Mouse (Mus musculus): ENCODE results near the gene Chrna5. TPM values are rescaled to one million over a fixed set of nuclear protein-coding genes. Genes with fewer than 3 reads are reported as not detected.
"Not testable (repeated sequence)": the region's sequence is repeated elsewhere in the genome, so short reads cannot be mapped to it uniquely, and the experiment has no call there.

The Chrna5 gene
- not detected in 2 replicates for polyA plus RNA-seq (2015; fragmentation: Nextera tagmentation; extraction: Ambion mirVana)

DNA sequence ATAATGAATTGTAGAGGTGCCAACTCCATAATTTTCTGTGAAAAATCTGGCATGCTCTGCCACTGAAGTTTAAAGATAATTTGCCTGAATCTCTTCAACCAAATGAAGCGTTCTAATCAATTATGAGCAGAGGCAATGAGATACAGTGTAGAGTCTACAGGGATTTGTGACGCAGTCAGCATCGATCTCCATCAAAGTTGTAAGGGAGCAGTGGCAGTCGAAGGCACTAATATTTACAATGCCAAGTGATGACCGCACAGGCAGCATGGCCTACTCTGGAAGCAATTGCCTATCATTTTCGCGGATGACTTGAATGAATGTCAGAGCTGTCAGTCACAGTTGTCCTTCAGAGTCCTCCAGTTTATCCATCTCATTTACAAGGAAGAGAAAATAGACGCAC is at the start of gene Chrna5:
TSS of gene Chrna5 (plus strand) at position 207 of the 400 bp plus-strand sequence.
- no peaks in the 10 kb centered on the region for H3K36me3 ChIP-seq (ENCODE audit: control insufficient read depth, insufficient read depth)
- peaks cover 35% of the 10 kb centered on the region for H3K27me3 ChIP-seq (ENCODE audit: control insufficient read depth, insufficient read depth, low read depth, low read length)
- no peak within 1 kb of the TSS for H3K9ac ChIP-seq (ENCODE audit: low read depth, low read length)
- H3K4me3 ChIP-seq (ENCODE audit: low read depth, low read length) = peak within 1 kb of the TSS; percentile 59
- H3K4me2 ChIP-seq (ENCODE audit: low read depth, low read length) = peak within 1 kb of the TSS; percentile 70
- H3K4me1 ChIP-seq (ENCODE audit: control insufficient read depth, low read depth, low read length) = peaks cover 2% of the 10 kb centered on the region
- no peaks in the 10 kb centered on the region for H3K9me3 ChIP-seq (replicated peaks; ENCODE audit: control insufficient read depth, low read length)
- no peak for ATAC-seq (ENCODE audit: low read depth)
- no peak within 1 kb of the TSS for H3K27ac ChIP-seq (ENCODE audit: low read length)
- WGBS (ENCODE audit: insufficient replicate concordance) = 54% methylated on average over 8 of the region's 8 CpGs

DNA sequence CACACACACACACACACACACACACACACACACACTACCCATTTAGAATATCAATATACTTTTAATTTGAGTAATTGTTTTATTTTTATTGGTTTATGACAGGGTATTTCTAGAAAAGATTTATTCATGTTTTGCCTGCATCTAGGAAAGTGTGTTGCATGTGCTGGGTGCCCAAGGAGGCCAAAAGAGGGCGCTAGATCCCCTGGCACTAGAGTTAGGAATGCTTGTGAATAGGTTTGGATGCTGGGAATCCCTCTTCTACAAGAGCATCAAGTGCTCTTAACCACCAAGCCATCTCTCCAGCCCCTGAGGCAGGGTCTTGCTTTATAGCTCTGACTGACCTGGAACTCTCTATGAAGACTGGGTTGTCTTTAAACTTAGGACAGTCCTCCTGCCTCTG is 48.9 kb upstream of the Chrna5 start:
- Histone ChIP-seq H3K4me2 (ENCODE audit: low read depth, low read length) (no peak overlapping the region), H3K4me1 (ENCODE audit: control insufficient read depth, low read depth, low read length) (no peaks in the 10 kb centered on the region), H3K27me3 (ENCODE audit: control insufficient read depth, insufficient read depth, low read depth, low read length) (no peaks in the 10 kb centered on the region), H3K36me3 (ENCODE audit: control insufficient read depth, insufficient read depth) (no peaks in the 10 kb centered on the region; the same call in 1 of the 2 replicates), H3K9me3 (replicated peaks; ENCODE audit: control insufficient read depth, low read length) (no peaks in the 10 kb centered on the region), H3K9ac (ENCODE audit: low read depth, low read length) (no peak overlapping the region), H3K27ac (ENCODE audit: low read length) (no peak overlapping the region), H3K4me3 (ENCODE audit: low read depth, low read length) (no peak overlapping the region)
- no peak for ATAC-seq (ENCODE audit: low read depth)
- 5% methylated on average over 1 of the region's 1 CpGs for WGBS (ENCODE audit: insufficient replicate concordance)

DNA sequence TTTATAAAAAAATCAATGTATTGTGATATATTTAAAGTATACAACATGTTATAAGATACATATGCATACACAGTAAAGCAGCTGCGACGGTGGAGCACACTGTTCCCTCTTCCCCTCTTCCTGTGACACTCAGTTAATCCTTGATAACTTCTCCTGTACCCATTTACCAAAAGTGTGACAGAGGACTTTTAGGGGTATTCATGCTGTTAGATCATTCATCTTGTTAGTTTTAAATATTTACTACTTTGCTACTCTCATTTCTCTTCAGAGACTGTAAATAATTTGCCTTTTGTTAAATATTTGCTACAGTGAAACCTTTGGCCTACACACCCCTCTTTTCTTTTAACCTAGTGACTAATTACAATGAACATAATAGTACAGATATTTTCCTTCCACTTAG is 48.3 kb upstream of the Chrna5 start:
- Histone ChIP-seq H3K9ac (ENCODE audit: low read depth, low read length) (no peak overlapping the region), H3K27me3 (ENCODE audit: control insufficient read depth, insufficient read depth, low read depth, low read length) (no peaks in the 10 kb centered on the region), H3K4me3 (ENCODE audit: low read depth, low read length) (no peak overlapping the region), H3K27ac (ENCODE audit: low read length) (no peak overlapping the region), H3K9me3 (replicated peaks; ENCODE audit: control insufficient read depth, low read length) (no peaks in the 10 kb centered on the region), H3K36me3 (ENCODE audit: control insufficient read depth, insufficient read depth) (no peaks in the 10 kb centered on the region; the same call in 1 of the 2 replicates), H3K4me2 (ENCODE audit: low read depth, low read length) (no peak overlapping the region), H3K4me1 (ENCODE audit: control insufficient read depth, low read depth, low read length) (no peaks in the 10 kb centered on the region)
- no peak for ATAC-seq (ENCODE audit: low read depth)
- 58% methylated on average over 2 of the region's 2 CpGs for WGBS (ENCODE audit: insufficient replicate concordance)

DNA sequence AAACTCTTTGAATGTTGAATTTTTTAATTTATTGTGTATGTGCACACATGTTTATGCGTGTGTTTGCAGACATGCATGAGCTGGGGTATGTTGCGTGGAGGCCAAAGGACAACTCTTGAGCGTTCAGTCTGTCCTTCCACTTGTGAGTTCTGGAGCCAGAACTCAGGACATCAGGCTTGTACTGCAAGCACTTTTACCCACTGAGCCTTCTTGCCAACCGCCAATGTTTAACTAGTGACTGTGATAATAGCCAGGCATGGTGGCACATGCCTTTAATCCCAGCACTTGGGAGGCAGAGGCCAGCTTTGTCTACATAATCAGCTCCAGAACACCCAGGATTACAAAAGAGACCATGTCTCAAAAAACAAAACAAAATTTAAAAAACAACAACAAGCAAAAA is 38.6 kb upstream of the Chrna5 start:
- Histone ChIP-seq H3K4me1 (ENCODE audit: control insufficient read depth, low read depth, low read length) (no peaks in the 10 kb centered on the region), H3K9me3 (replicated peaks; ENCODE audit: control insufficient read depth, low read length) (no peaks in the 10 kb centered on the region), H3K4me3 (ENCODE audit: low read depth, low read length) (no peak overlapping the region), H3K9ac (ENCODE audit: low read depth, low read length) (no peak overlapping the region), H3K27ac (ENCODE audit: low read length) (no peak overlapping the region), H3K27me3 (ENCODE audit: control insufficient read depth, insufficient read depth, low read depth, low read length) (no peaks in the 10 kb centered on the region), H3K36me3 (ENCODE audit: control insufficient read depth, insufficient read depth) (no peaks in the 10 kb centered on the region), H3K4me2 (ENCODE audit: low read depth, low read length) (no peak overlapping the region)
- 66% methylated on average over 4 of the region's 4 CpGs for WGBS (ENCODE audit: insufficient replicate concordance)
- ATAC-seq (ENCODE audit: low read depth) = no peak

DNA sequence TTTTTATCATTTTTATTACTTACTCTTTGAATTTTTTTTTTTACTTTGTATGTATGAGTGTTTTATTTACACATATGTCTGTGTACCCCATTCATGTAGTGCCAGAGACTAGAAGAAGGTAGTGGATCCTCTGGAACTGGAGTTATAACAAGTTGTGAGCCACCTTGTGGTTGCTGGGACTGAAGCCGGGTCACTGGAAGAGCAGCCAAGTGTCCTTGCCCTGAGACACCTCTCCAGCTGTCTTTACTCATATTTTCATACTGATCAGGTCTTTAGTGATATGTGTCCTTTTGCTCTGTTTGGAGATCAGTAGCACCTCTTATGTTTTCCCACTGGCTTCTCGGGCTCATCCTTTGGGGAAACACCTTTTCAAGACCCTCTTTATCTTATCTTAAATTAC is 36.2 kb upstream of the Chrna5 start:
- no peaks in the 10 kb centered on the region for H3K27me3 ChIP-seq (ENCODE audit: control insufficient read depth, insufficient read depth, low read depth, low read length)
- no peak overlapping the region for H3K4me3 ChIP-seq (ENCODE audit: low read depth, low read length)
- no peak overlapping the region for H3K4me2 ChIP-seq (ENCODE audit: low read depth, low read length)
- no peaks in the 10 kb centered on the region for H3K4me1 ChIP-seq (ENCODE audit: control insufficient read depth, low read depth, low read length)
- no peak overlapping the region for H3K9ac ChIP-seq (ENCODE audit: low read depth, low read length)
- no peak for ATAC-seq (ENCODE audit: low read depth)
- WGBS (ENCODE audit: insufficient replicate concordance) = 53% methylated on average over 2 of the region's 2 CpGs
- no peaks in the 10 kb centered on the region for H3K36me3 ChIP-seq (ENCODE audit: control insufficient read depth, insufficient read depth)
- no peaks in the 10 kb centered on the region for H3K9me3 ChIP-seq (replicated peaks; ENCODE audit: control insufficient read depth, low read length)
- no peak overlapping the region for H3K27ac ChIP-seq (ENCODE audit: low read length)

DNA sequence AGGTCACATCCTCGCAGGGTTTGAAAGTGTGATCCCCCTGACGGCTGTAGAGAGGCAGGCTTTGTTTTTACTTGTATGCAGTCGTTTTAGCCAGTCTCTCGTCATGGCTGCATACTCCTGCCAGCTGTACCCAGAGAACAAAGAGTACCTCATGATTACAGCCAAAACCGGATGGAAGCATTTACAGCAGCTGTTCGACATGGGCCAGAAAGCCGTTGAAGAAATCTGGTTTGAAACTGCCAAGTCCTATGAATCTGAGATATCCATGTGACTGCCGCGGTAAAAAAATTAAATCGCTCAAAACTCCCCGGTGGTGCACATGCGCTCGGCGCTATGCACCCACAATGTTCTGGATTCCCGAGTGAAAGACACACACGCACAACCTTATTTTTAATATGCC is 34.4 kb upstream of the Chrna5 start:
- peaks cover 3% of the 10 kb centered on the region for H3K4me1 ChIP-seq (ENCODE audit: control insufficient read depth, low read depth, low read length)
- no peak overlapping the region for H3K9ac ChIP-seq (ENCODE audit: low read depth, low read length)
- H3K27ac ChIP-seq (ENCODE audit: low read length) = no peak overlapping the region
- H3K27me3 ChIP-seq (ENCODE audit: control insufficient read depth, insufficient read depth, low read depth, low read length) = no peaks in the 10 kb centered on the region
- H3K4me2 ChIP-seq (ENCODE audit: low read depth, low read length) = no peak overlapping the region
- ATAC-seq (ENCODE audit: low read depth) = no peak
- H3K9me3 ChIP-seq (replicated peaks; ENCODE audit: control insufficient read depth, low read length) = no peaks in the 10 kb centered on the region
- H3K36me3 ChIP-seq (ENCODE audit: control insufficient read depth, insufficient read depth) = no peaks in the 10 kb centered on the region
- WGBS (ENCODE audit: insufficient replicate concordance) = 72% methylated on average over 16 of the region's 16 CpGs
- H3K4me3 ChIP-seq (ENCODE audit: low read depth, low read length) = no peak overlapping the region

DNA sequence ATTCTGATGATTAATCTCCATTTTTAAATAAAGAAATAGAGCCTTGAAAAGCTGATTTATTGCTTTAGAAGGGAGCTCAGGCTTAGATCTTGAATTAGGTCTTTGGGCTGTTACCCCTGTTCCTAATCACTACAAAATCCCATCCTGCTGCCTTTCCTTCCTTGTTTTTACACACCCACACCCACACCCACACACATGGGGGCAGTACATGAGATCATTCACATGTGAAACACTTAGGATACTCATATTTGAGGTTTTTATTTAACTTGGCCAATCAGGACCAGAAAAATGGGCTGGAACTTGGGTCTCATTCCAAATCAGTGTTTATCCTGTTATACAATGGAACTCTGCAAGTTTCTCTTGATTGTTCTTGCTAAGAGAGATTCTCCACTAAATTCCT is 31.2 kb upstream of the Chrna5 start:
- peaks cover 11% of the 10 kb centered on the region for H3K36me3 ChIP-seq (ENCODE audit: control insufficient read depth, insufficient read depth)
- no peak for ATAC-seq (ENCODE audit: low read depth)
- H3K9me3 ChIP-seq (replicated peaks; ENCODE audit: control insufficient read depth, low read length) = no peaks in the 10 kb centered on the region
- H3K4me2 ChIP-seq (ENCODE audit: low read depth, low read length) = no peak overlapping the region
- H3K4me3 ChIP-seq (ENCODE audit: low read depth, low read length) = no peak overlapping the region
- no peaks in the 10 kb centered on the region for H3K27me3 ChIP-seq (ENCODE audit: control insufficient read depth, insufficient read depth, low read depth, low read length)
- H3K9ac ChIP-seq (ENCODE audit: low read depth, low read length) = no peak overlapping the region
- H3K4me1 ChIP-seq (ENCODE audit: control insufficient read depth, low read depth, low read length) = peaks cover 23% of the 10 kb centered on the region
- H3K27ac ChIP-seq (ENCODE audit: low read length) = no peak overlapping the region

DNA sequence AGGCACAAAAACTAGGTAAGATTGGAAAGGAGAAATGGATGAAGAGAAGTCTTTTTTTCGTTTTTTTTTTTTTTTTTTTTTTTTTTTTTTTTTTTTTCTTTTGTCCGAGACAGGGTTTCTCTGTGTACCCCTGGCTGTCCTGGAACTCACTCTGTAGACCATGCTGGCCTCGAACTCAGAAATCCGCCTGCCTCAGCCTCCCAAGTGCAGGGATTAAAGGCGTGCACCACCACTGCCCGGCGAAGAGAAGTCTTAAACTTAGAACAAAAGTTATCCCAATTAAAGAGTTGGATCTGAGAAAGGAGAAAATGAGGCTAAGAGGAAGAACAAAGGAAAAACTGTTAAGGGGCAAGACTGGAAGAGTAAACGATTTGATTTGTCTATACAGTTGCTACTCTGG is 30.5 kb upstream of the Chrna5 start:
- H3K27me3 ChIP-seq (ENCODE audit: control insufficient read depth, insufficient read depth, low read depth, low read length); H3K9me3 ChIP-seq (replicated peaks; ENCODE audit: control insufficient read depth, low read length); ATAC-seq (ENCODE audit: low read depth): not testable (repeated sequence)
- Histone ChIP-seq H3K27ac (ENCODE audit: low read length) (peak overlapping the region; percentile 46; the same call in 1 of the 2 replicates), H3K4me1 (ENCODE audit: control insufficient read depth, low read depth, low read length) (peaks cover 23% of the 10 kb centered on the region), H3K4me2 (ENCODE audit: low read depth, low read length) (peak overlapping the region; percentile 71), H3K36me3 (ENCODE audit: control insufficient read depth, insufficient read depth) (peaks cover 12% of the 10 kb centered on the region), H3K4me3 (ENCODE audit: low read depth, low read length) (peak overlapping the region; percentile 85), H3K9ac (ENCODE audit: low read depth, low read length) (peak overlapping the region; percentile 0; the same call in 1 of the 2 replicates)
- WGBS (ENCODE audit: insufficient replicate concordance) = 27% methylated on average over 8 of the region's 8 CpGs

DNA sequence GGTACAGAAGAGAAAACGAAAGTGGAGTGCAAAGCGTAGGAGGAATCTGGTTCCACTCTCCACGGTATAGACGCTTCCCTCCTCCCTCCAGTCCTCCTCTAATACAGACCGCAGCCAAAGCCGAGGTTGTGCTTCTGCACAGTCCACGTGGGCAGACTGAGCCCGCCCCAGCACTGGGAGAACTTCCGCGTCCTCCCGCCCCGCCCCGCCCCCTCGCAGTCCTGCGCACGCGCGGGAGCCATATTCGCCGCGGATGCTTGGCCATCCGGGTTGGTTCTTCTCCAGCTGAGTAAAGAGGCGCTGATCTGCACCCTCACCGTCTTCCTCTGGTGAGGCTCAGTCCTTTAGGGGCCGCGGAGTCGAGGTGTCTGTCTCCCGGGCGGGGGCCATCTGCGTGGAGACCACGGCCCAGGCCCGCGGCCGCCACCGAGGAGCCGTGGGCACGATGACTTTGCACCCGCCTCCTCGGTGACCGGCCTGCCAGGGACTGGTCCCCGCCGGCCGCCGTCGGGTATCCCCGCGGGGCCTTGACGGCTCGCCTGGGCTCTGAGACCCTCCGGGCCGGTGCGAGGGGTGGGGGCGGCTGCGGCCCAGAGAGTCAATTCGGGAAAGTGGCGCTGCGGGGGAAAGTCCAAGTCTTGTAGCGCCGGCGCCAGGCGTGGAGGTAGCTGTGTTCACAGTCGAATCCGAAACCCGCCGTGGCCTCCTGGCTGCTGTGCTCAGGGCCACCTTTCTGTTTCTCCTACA is 29.9 kb upstream of the Chrna5 start, which contains the start of the genes Psma4 and AY074887:
TSS of gene Psma4 (plus strand) at position 216 of the 747 bp plus-strand sequence.
TSS of gene AY074887 (minus strand) at position 424 of the 747 bp plus-strand sequence.
- 0% methylated on average over 65 of the region's 65 CpGs for WGBS (ENCODE audit: insufficient replicate concordance)
- H3K9me3 ChIP-seq (replicated peaks; ENCODE audit: control insufficient read depth, low read length) = no peaks in the 10 kb centered on the region
- ATAC-seq (ENCODE audit: low read depth) = peak; percentile 98
- H3K36me3 ChIP-seq (ENCODE audit: control insufficient read depth, insufficient read depth) = peaks cover 17% of the 10 kb centered on the region
- H3K4me2 ChIP-seq (ENCODE audit: low read depth, low read length) = peak within 1 kb of the TSS; percentile 71
- H3K4me3 ChIP-seq (ENCODE audit: low read depth, low read length) = peak within 1 kb of the TSS; percentile 85
- H3K9ac ChIP-seq (ENCODE audit: low read depth, low read length) = peak within 1 kb of the TSS; percentile 85
- H3K27ac ChIP-seq (ENCODE audit: low read length) = peak within 1 kb of the TSS; percentile 84
- H3K27me3 ChIP-seq (ENCODE audit: control insufficient read depth, insufficient read depth, low read depth, low read length) = no peaks in the 10 kb centered on the region
- H3K4me1 ChIP-seq (ENCODE audit: control insufficient read depth, low read depth, low read length) = peaks cover 23% of the 10 kb centered on the region

Data from liver, embryonic 16.5 days (tissue).